Mouse (Mus musculus) splenic B cell, adult 2 months (primary cell): ENCODE data around the gene Mthfs.
"Not testable (repeated sequence)": the region's sequence is repeated elsewhere in the genome, so short reads cannot be mapped to it uniquely, and the experiment has no call there.

Source experiments
- DNase-seq: peaks from one replicate; pipeline ENCODE4 v3.0.0-alpha.2; 2011; ENCODE audit warnings: low read depth, low spot score
- H3K27me3 ChIP-seq: 2 replicates; pipeline ENCODE4 v1.6.1; 2012; ENCODE audit warnings: mild to moderate bottlenecking, low read length, moderate library complexity, mixed read lengths; ENCODE audit not compliant: control insufficient read depth, poor library complexity, insufficient read depth, severe bottlenecking
- H3K36me3 ChIP-seq: 2 replicates; pipeline ENCODE4 v1.6.1; 2012; ENCODE audit warnings: mild to moderate bottlenecking, low read length, moderate library complexity, mixed read lengths; ENCODE audit not compliant: control insufficient read depth, poor library complexity, insufficient read depth, severe bottlenecking

Gene Mthfs

GRCm38 (mm10) chr9:89220704-89221287 is 10.3 kb downstream of the Mthfs start:
- H3K36me3 ChIP-seq, DNase-seq, H3K27me3 ChIP-seq: not testable (repeated sequence)

- Histone ChIP-seq H3K27me3 (no peaks in the 10 kb centered on the region), H3K36me3 (no peaks in the 10 kb centered on the region)
- DNase-seq = peak; percentile 18
Measured at GRCm38 (mm10) chr9:89226071-89226470, 15.6 kb downstream of the Mthfs start.

- Histone ChIP-seq H3K27me3 (no peaks in the 10 kb centered on the region), H3K36me3 (no peaks in the 10 kb centered on the region)
- peak; percentile 51 for DNase-seq
Measured at GRCm38 (mm10) chr9:89228122-89228521, 17.6 kb downstream of the Mthfs start.

GRCm38 (mm10) chr9:89230897-89231497 is 20.5 kb downstream of the Mthfs start:
- not testable (repeated sequence) for H3K27me3 ChIP-seq, DNase-seq, H3K36me3 ChIP-seq

GRCm38 (mm10) chr9:89237131-89237530 is 26.7 kb downstream of the Mthfs start:
- H3K27me3 ChIP-seq, H3K36me3 ChIP-seq, DNase-seq: not testable (repeated sequence)

GRCm38 (mm10) chr9:89238976-89239505 is 28.6 kb downstream of the Mthfs start:
- H3K36me3 ChIP-seq, DNase-seq, H3K27me3 ChIP-seq: not testable (repeated sequence)

- DNase-seq, H3K36me3 ChIP-seq, H3K27me3 ChIP-seq: not testable (repeated sequence)
Measured at GRCm38 (mm10) chr9:89240516-89241019, 30.1 kb downstream of the Mthfs start.

- H3K27me3 ChIP-seq = no peaks in the 10 kb centered on the region
- H3K36me3 ChIP-seq = no peaks in the 10 kb centered on the region
- no peak for DNase-seq
Measured at GRCm38 (mm10) chr9:89253400-89253799, 42.9 kb downstream of the Mthfs start.

- no peaks in the 10 kb centered on the region for H3K36me3 ChIP-seq
- peak; percentile 15 for DNase-seq
Measured at GRCm38 (mm10) chr9:89256556-89257335, 46.3 kb downstream of the Mthfs start.

GRCm38 (mm10) chr9:89263968-89264367 is 53.5 kb downstream of the Mthfs start:
- no peaks in the 10 kb centered on the region for H3K27me3 ChIP-seq
- no peak for DNase-seq
- H3K36me3 ChIP-seq = no peaks in the 10 kb centered on the region

More at GRCm38 (mm10) chr9:89256556-89257335, 46.3 kb downstream of the Mthfs start:
- H3K27me3 ChIP-seq = no peaks in the 10 kb centered on the region

- Histone ChIP-seq H3K27me3 (no peaks in the 10 kb centered on the region), H3K36me3 (no peaks in the 10 kb centered on the region)
- no peak for DNase-seq
Measured at GRCm38 (mm10) chr9:89264571-89264970, 54.1 kb downstream of the Mthfs start.

GRCm38 (mm10) chr9:89267093-89267492 is 56.6 kb downstream of the Mthfs start:
- Histone ChIP-seq H3K36me3 (no peaks in the 10 kb centered on the region), H3K27me3 (no peaks in the 10 kb centered on the region)
- no peak for DNase-seq

- H3K36me3 ChIP-seq = no peaks in the 10 kb centered on the region
- DNase-seq = no peak
- H3K27me3 ChIP-seq = no peaks in the 10 kb centered on the region
Measured at GRCm38 (mm10) chr9:89267572-89267971, 57.1 kb downstream of the Mthfs start.

- DNase-seq = no peak
- Histone ChIP-seq H3K27me3 (no peaks in the 10 kb centered on the region), H3K36me3 (no peaks in the 10 kb centered on the region)
Measured at GRCm38 (mm10) chr9:89270376-89270775, 59.9 kb downstream of the Mthfs start.

- no peaks in the 10 kb centered on the region for H3K27me3 ChIP-seq
- H3K36me3 ChIP-seq = no peaks in the 10 kb centered on the region
- no peak for DNase-seq
Measured at GRCm38 (mm10) chr9:89273766-89274165, 63.3 kb downstream of the Mthfs start.
